Mouse (Mus musculus): Measurements from ENCODE around the gene Ecm1.

Gene Ecm1

DNA sequence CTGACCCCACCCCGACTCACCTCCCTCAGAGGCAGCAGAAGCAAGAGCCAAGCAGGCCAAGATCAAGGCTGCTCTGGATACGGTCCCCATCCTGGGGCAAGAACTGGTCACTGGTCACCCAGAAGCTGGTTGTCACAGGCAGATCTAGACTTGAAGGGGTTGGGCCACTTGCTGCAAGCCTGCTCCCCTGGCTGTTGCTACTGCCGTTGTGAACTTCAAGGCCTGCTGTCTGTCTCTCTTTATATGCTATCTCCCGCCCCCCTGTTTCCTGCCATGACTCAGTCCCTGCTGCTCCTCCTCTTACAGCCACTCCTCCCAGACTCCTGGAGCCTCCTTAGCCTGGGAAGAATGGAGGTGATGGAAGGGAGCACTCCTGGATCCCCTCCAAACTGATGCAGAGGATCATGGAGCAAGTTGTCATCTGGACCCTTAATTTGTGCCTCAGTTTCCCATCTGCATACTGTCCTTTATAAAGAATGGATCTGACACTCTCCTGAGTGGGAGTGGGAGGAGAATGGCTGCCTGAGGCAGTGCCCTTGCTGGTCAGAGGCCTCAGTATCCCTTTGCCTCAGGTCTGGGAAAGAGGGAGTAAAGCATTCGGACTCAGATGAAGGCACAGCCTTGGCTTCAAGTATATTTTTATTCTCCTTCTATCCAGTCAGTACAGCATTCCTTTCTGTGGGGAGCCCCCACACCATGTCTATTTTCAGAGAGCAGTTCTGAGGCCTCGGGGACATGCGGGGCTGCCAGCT lies at the start of gene Ecm1:
TSS of gene Ecm1 (minus strand) at position 217 of the 752 bp plus-strand sequence.
- in situ Hi-C loops (cut with MboI, MseI): no loop called here

DNA sequence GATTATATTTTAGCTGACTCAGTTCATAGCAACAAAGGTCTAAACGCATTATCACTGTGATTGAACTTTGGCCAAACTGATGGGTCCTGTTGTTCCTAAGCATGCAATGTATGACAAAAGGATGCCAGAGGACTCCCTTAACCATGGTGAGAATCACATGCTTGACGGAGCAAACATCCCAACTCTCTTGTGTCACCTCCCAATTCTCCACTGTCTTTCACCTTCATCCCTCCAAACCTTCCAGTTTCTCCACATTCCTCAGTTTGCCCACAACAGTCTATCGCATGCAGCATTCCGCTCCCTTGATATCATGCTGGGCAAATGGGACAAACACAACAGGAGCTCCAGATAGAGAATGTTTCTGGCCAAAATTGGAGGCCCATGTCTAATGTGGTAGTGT lies 46.1 kb upstream of the Ecm1 start:
- in situ Hi-C loops (cut with MboI, MseI): no loop called here

DNA sequence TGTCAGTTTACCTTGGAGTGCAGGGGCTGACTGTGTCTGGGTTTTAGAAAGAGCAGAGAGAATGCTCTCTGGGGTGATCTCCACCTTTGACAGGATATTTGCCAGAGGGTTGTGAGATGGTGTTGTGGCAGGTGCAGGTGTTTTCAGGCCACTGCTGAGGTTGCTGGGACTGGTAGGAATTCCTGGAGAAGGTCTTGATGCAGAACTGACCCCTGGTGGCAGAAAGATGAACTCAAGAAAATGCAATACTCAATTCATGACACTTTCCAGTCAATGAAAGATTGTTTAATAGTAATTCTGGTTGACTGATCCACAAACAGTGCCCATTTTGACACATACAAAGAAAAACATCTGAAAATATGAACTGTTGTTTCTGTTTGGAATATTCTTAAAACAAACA lies 32.6 kb upstream of the Ecm1 start:
- in situ Hi-C loops (cut with MboI, MseI): no loop called here

DNA sequence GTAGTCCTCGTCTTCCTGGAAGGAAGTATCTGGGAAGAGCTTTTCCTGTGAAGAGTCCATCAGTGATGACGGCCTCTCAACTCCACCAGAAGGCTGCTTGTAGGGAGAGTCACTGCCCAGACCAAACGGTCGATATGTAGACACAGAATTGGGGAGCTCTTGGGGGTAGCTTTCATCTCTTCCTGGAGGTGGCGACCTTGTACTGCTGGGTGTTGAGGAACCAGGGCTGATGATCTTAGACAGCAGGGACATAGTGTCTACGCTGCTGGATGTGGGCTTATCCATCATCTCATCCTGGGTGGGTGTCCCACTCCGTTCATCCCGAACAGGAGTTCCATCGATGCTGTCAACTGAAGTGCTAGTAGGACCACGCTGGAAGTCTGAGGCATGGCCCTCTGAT lies 26.2 kb upstream of the Ecm1 start:
- in situ Hi-C loops (cut with MboI, MseI): no loop called here

DNA sequence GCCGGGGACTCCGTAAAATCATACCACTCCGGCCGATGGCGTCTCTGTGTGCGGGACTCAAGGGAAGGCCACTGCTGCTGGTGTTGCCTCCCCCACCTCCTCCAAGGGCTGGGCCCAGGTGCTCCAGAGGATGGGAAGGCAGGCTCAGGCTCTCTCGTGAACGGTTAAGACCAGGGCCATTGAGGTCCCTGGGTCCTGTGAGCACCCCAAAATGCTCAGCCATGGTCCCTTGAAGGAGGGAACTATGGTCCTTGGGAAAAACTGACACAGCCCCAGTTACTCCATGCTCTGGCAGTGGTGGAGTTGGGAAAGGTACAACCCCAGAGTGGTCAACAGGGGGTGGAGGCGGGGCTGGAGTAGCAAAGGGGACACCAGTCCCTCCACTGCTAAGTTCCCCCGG lies 24.4 kb upstream of the Ecm1 start:
- in situ Hi-C loops (cut with MboI, MseI): no loop called here

DNA sequence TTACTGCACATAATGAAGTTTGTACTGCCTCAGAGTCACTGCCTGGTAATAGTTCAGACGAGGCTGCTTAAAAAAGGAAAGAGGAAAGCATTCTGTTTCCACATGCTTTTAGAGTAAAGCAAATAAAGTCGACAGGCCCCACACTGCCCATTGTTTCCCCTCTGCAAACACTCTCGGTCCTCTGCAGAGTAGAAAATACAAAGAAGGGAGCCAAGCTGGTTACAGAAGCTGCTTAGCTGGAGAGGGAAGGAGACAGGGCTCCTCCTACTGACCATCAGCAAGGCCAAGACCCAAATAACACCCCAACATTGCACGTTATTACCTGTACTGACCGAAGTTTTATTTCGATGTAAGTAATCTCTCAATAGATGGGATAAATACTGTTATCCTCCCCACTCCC lies 23.6 kb upstream of the Ecm1 start:
- in situ Hi-C loops (cut with MboI, MseI): no loop called here

DNA sequence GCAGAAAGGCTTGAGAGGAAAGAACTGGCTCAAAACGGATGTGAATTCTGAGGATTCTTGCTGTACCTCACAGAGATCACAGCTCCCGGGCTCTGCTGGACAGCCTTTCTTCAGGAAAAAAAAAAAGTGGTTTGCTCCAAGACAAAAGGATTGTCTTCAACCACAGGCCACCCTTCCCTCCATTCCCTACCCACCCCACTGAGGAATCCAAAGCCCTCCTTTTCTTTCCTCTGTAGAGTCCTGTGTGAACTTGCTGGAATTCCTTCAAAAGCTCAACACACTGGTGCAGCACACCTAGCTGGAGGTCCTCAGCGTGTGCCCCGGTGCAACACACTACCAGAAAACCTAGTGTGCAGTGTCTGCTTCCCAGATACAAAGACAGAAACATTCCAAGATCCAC lies 22.4 kb upstream of the Ecm1 start:
- in situ Hi-C loops (cut with MboI, MseI): no loop called here

DNA sequence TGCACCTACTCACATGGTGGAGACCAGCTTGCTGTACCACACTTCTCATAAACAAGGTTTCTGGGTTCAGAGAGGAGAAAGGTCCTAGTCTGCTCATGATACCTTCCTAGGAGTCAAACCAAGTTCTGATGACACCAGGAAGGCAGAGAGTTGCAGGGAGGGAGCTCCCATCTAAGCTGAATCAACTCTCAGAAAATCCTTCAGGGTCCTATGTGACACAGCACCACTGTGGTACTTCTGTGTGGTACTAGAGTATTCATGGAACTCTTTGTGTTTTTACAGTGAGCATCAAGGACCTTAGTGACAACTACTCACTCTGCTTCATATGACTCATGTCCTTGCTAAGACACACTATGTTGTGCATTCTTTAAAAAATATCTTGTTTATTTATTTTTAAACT lies 21.3 kb upstream of the Ecm1 start:
- in situ Hi-C loops (cut with MboI, MseI): no loop called here

DNA sequence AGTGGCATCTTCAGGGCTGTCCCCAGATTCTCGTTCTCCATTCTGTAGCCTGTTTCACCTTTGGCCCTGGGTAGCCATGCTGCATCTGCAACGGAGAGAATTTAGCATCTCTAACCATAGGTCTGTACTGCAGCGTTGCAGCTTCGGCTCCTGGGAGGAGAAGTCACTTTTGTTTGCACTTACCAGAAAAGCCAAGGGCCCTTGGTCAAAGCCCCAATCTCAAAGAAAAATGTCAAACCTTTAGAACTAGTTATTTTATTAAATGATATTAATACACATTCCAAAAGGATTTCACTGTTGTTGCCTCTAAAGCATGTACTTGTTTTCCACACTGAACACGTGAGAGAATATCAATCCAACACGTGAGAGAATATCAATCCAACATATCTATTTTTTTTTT lies 20.7 kb upstream of the Ecm1 start, which contains the start of gene Tars2:
TSS of gene Tars2 (minus strand) at position 101 of the 400 bp plus-strand sequence.
- in situ Hi-C loops (cut with MboI, MseI): no loop called here

DNA sequence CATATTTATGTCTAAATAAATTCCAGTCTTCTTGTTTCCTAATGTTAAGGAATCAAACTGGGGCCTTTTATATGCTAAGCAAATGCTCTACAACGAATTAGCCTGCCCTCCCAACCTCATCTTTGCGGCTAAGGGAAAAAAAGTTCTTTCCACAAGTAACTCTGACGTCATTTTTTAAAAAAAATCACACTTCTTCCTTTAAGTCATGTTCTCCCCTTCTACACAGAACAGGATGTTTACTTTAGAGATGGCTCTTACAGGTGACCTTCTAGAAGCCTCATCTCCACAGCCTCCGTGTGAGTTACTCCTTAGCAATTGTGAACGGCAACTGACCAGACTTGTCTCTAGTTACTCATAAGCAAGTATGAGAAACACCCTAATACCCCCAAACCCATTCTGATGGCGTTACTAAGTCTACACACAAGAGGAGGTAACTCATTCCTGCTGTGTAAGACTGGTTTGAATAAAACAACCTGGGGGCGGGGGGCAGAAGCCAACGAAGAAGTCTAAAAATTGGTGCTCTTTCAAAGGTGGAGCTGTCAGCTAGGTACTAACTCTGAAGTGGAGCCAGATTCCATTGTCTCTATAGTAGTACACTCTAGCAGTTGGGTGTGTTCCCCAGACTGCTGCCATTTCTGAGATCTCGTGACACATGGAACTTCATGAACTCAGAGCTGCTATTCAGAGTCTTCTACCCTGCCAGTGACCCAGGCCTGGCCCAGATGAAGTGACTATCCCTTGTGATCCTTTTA lies 19.3 kb upstream of the Ecm1 start:
- in situ Hi-C loops (cut with MboI, MseI): no loop called here

DNA sequence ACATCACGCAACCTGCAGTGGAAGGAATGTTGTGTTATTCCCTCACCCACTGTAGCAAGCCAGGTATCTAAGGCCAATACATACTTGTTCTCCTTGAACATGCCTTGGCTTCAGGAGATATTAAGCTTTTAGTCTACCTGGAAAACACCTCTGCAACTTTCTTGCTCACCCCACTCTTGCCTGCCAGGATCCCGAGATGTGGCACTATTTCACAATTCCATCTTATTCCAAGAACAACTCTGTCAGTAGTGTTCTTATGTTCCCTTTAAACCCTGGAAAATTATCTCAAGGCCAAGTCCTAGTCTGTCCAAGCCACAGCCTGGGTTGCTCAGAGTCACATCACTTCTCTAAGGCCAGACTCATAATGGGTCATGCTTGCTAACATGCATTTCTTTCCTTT lies 17.4 kb upstream of the Ecm1 start:
- in situ Hi-C loops (cut with MboI, MseI): no loop called here

DNA sequence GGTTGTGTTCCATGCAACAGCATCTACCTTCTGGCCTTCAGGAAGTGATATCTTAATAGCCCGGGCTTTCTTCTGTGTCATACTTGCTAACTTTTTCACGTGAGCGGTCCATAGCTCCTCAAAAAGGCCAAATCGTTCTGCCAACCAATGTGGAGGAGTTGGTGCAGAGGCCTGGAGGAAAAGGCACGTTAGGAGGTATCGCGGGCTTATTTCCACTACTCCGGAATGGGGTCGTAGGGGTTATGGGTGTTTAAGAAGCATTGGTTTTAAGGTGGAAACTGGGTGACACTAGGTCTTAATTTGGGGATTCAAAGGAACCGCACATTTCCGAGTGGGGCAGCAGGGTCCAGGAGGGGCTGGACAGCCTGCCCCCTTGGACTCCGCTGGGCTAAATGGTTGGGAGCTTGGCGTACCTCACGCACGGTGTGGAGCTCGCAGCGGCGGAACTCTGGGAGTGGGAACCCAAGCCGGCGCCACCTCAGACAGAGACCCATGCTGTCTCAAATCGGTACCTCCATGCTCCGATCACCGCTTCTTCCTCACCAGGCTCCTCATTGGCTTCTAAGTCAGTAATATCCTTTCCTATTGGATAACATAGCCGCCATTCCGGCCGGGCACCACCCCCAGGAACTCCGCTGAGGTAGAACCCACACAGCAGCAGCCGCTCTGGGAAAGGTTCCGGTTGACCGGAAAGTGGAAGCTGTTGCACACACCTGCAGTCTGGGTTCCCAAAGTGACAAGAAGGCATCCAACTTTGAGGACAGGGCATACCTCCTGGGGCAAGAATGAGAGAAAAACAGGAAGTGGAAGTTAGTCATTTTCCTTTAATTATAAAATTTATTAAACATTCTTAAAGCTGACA lies 15.2 kb upstream of the Ecm1 start:
- in situ Hi-C loops (cut with MboI, MseI): no loop called here

DNA sequence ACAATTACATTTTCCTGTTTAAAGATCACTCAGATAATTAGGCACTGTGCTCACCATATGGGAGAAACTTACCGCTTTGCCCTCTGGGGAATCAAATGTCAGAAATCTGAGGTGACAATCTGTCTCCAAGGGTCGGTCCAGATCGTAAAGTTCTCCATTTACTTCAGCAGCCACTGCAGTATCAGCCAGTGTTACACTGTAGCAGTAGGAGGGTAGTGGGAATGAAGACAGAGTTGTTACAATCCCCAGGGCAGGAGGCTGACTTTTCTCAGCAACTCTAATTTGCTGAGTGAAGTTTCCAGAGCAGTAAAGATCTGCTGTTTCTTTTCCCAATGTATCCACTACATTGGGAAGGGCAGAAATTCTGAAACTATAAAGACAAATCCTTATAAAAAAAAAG lies 13.6 kb upstream of the Ecm1 start:
- in situ Hi-C loops (cut with MboI, MseI): no loop called here

DNA sequence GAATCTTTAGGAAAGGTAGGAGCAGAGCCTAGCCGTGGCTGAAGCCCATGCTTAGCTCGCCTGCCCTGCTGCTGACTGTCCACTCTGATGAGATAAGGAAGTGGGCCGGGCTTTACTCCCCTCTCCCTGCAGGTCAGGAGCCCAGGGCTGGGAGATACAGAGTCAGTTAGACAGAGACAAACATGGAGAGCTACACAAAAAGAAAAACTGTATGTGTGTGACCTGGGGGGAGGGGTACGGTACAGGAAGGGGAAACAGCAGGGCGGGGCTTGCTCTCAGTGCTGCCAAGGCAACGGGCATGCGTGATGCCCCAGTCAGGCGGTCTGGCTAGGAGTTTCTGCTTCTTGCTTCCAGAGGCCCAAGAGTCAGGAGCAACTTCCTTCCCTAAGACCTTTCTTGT lies 1.0 kb upstream of the Ecm1 start:
- in situ Hi-C loops (cut with MboI, MseI): no loop called here

DNA sequence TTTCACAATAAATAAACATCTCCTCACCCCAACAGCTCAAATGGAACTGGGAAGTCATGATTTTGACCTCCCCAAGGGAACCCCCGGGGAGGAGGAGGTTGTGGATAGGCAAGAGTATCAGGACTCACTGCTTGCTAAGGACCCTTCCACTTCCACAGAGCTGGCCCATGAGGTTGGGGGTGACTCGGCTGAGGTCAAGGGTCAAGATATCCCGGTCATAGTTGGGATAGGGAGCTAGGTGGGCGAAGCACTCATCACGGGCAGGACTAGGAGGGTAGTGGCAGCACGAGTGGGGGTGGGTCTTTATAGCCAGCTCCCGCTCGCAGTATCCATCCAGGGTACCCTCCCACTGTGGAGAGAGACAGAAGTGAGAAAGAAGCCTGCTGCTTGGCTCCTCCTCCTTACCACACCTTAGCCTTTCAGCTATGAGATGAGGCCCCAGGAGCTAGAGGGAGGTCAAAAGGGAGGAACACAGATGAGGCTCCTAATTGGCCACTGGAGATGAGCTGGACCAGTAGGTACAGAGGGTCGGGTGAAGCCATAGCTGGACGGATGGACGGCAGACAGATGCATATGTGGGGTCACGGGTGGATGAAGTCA lies 4.2 kb downstream of the Ecm1 start:
- in situ Hi-C loops (cut with MboI, MseI): no loop called here

DNA sequence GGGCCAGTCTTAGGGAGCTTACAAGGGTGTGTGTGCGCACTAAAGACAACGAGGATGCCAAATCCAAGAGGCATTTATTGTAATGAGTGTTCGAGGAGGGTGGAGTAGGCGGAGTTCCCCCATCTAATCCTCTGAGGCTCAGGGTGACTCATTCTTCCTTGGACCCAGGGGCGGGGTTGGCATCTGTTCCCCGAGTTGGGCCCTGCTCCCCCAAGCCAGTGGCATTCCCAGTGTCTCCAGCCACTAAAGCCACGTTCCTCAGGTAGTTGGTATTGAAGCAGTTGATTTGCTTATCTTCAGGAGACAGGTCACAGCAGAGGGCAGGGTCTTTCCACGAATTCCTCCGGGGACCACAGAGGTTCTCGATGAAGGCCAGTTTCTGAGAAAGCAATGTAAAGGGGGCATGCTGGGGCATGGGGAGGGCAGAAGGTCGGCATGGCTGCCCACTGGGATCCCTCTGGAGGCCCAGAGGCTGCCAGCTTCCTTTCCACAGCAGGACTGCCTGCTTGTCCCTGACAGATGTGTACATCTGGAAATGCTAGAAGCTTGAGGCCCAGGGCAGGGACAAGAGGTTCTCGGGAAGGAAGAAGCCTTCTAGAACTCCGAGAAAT lies 5.2 kb downstream of the Ecm1 start:
- in situ Hi-C loops (cut with MboI, MseI): no loop called here

DNA sequence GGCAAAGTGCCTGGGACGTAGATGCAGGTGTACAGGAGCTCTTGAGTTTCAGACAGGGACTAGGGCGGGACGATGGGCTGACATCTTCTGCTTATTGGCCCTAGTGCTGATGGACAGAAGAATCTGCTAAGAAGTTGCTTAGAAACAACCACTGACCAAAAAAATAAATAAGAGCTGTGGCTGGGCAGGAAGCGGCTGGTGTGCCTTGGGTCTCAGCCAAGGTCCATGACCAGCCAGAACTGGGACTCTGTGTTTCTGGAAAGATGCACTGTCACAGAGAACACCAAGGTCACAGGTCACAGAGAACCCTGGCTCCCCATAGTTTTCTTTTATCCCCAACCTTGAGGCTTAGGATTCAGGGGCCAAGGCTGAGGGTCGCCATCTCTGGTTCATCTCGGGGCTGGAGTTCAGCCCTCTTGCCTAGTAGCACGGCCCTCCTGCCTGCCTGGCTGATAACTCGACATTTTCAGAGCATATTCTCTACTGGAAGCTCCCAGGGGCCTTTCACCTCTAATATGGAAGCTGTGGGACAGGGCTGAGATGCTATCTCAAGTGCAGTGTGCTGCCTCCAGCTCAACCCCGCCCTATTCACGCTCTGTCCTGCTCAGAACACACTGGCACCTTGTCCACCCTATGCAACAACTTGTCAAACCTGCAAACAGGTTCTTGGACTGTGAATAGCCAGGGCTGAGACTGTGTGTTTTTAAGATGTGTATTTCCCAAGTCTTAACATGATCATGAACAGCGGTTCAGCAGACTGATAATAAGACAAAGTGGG lies 6.4 kb downstream of the Ecm1 start:
- in situ Hi-C loops (cut with MboI, MseI): no loop called here

DNA sequence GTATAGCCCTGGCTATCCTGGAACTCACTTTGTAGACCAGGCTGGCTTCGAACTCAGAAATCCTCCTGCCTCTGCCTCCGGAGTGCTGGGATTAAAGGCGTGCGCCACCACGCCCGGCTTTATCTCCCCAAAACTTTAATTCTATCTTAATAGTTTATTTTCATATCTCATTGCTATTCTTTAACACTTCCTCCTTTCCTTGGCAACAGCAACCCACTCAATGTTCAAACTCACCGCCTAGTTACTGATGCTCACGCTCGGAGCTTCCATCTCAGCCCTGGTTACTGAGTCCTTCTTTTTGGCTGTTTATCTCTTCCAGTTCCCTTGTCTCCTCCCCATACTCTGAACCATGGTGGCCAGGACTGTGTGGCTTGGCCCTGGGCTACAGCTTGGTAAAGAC lies 7.1 kb downstream of the Ecm1 start:
- in situ Hi-C loops (cut with MboI, MseI): no loop called here

DNA sequence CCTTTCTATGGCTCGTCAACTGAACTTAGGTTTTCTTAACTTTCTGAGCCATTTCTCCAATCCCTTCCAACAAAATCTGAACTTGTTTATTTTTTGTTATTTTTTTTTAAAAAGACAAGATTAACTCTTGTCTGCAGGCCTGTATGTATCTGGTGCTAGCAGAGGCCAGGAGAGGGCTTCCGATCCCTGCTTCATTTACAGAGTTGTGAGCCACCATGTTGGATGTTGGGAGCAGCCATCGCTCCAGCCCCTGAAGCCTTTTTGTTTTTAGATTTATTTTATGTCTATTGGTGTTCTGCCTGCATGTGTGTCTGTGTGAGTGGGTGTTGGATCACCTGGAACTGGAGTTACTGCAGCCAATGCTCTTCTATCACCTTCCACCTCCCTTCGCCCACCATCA lies 7.6 kb downstream of the Ecm1 start:
- in situ Hi-C loops (cut with MboI, MseI): no loop called here

DNA sequence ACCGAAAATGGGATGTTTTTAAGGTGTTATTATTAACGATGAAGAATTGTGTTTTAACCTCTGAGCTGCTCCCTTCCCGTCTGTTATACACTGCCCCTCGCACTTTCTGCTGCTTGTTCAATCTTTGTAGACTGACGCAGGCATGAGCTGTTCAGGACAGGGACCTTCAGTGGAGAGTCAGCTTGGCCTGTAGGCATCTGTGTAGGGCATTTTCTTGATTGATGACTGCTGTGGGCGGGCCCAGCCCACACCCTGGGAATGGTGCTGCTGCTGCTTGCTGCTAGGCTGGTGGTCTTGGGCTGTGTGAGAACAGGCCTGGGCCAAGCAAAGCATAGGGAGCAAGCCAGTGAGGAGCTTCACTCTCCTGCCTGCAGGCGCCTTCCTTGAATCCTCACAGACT lies 8.9 kb downstream of the Ecm1 start:
- in situ Hi-C loops (cut with MboI, MseI): no loop called here

DNA sequence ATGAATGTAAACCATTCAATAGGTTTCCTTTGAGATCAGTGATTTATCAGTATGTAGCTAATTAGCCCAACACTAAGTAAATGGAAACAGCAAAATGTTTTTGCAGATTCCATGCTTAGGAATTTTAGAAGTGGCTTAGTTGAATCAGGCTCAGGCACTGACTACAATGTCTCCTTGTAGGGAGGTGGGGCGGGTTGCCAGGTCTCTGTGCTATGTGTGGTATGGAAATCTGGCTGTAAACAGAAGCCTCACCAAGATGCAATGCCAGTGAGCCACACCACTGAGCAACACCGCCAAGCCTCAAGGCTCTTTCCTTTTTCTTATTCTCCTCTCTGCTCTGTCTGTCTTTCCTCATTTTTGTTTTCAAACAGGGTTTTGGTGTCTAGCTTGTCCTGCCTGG lies 10.5 kb downstream of the Ecm1 start:
- in situ Hi-C loops (cut with MboI, MseI): loop anchor here (10.0 kb wide), 1 partner anchor 974 kb away; no protein-coding TSS in a partner anchor
